Mouse (Mus musculus) megakaryocyte progenitor cell, adult 5-6 weeks (primary cell): Measurements from ENCODE around the gene Gnpat. TPM values are rescaled to one million over a fixed set of nuclear protein-coding genes. Genes with fewer than 3 reads are reported as not detected.

Source experiments
- ATAC-seq: replicated peaks from 2 replicates; pipeline ENCODE4 v1.8.0; 2016; ENCODE audit warnings: mild to moderate bottlenecking, moderate TSS enrichment, inconsistent platforms; ENCODE audit not compliant: poor library complexity
- total RNA-seq, 2 experiments: library from RNA; stranded (forward) in 1 of 2; stranded (reverse) in 1 of 2; fragments of 157-497, 149-512 nt in 1 of 2; fragments of 200-1000 nt in 1 of 2; gene quantifications; 2 replicates each; pipeline versions ENCODE4 v1.2.3 to v1.2.4; 2015 to 2017

The Gnpat gene
- total RNA-seq, 2 experiments from 2014 or later = 103 to 116 TPM

GRCm38 (mm10) chr8:124897386-124898250 is 34.8 kb downstream of the Gnpat start, which contains the start of the genes Exoc8 and Sprtn:
Exoc8 (minus strand) TSS chr8:124897705.
Sprtn (plus strand) TSS chr8:124897886.
- ATAC-seq = peak; percentile 77

GRCm38 (mm10) chr8:124898251-124898905 is 35.5 kb downstream of the Gnpat start:
- ATAC-seq = 0 out of 2 replicates have a peak, but pooled peaks have one; percentile 0

GRCm38 (mm10) chr8:124903198-124903597 is 40.4 kb downstream of the Gnpat start:
- ATAC-seq = no peak

- ATAC-seq = no peak
These were observed 42.6 kb downstream of the Gnpat start for GRCm38 (mm10) chr8:124905482-124905881.

GRCm38 (mm10) chr8:124909936-124910335 is 47.1 kb downstream of the Gnpat start:
- ATAC-seq = no peak

- no peak for ATAC-seq
These were observed 47.5 kb downstream of the Gnpat start for GRCm38 (mm10) chr8:124910349-124910748.

- ATAC-seq = peak; percentile 71
These were observed 49.4 kb downstream of the Gnpat start for GRCm38 (mm10) chr8:124911938-124912872.

- ATAC-seq = no peak
These were observed 51.2 kb downstream of the Gnpat start for GRCm38 (mm10) chr8:124914061-124914460.

- ATAC-seq = no peak
These were observed 55.1 kb downstream of the Gnpat start for GRCm38 (mm10) chr8:124917741-124918484.

- ATAC-seq = peak; percentile 51
These were observed 58.8 kb downstream of the Gnpat start for GRCm38 (mm10) chr8:124921369-124922279.

GRCm38 (mm10) chr8:124922490-124923089 is 59.8 kb downstream of the Gnpat start:
- no peak for ATAC-seq

GRCm38 (mm10) chr8:124923971-124924652 is 61.3 kb downstream of the Gnpat start:
- peak; percentile 8 for ATAC-seq

- peak; percentile 59 for ATAC-seq
These were observed 62.9 kb downstream of the Gnpat start for GRCm38 (mm10) chr8:124925544-124926266.

- ATAC-seq = no peak
These were observed 63.5 kb downstream of the Gnpat start for GRCm38 (mm10) chr8:124926351-124926771.

GRCm38 (mm10) chr8:124929006-124929405 is 66.2 kb downstream of the Gnpat start:
- ATAC-seq = no peak

GRCm38 (mm10) chr8:124930086-124930485 is 67.3 kb downstream of the Gnpat start:
- no peak for ATAC-seq

- no peak for ATAC-seq
These were observed 67.8 kb downstream of the Gnpat start for GRCm38 (mm10) chr8:124930649-124931048.
